Mouse (Mus musculus) liver, embryonic 15.5 days (tissue): ENCODE data around the gene Cd81. TPM values are rescaled to one million over a fixed set of nuclear protein-coding genes. Genes with fewer than 3 reads are reported as not detected.

Source experiments
- ATAC-seq: fragments of 200-750 bp; cut with Nextera tagmentation; 2 replicates; pipeline ENCODE4 v1.8.0; 2017; ENCODE audit warnings: moderate number of reproducible peaks, mild to moderate bottlenecking, moderate library complexity; ENCODE audit not compliant: insufficient read depth
- H3K27ac ChIP-seq: fragments of 300-500 bp; sonication (generic); replicated peaks from 2 replicates; pipeline ENCODE4 v1.5.1; 2015; ENCODE audit warnings: mild to moderate bottlenecking, inconsistent platforms
- H3K27me3 ChIP-seq: fragments of 300-500 bp; sonication (generic); 2 replicates; pipeline ENCODE4 v1.6.1; 2015; ENCODE audit warnings: mild to moderate bottlenecking, inconsistent platforms
- H3K36me3 ChIP-seq: fragments of 300-500 bp; sonication (generic); replicated peaks from 2 replicates; pipeline ENCODE4 v1.6.1; 2015; ENCODE audit warnings: moderate library complexity, mild to moderate bottlenecking, inconsistent platforms
- H3K4me1 ChIP-seq: fragments of 300-500 bp; sonication (generic); replicated peaks from 2 replicates; pipeline ENCODE4 v1.6.1; 2015; ENCODE audit warnings: inconsistent platforms
- H3K4me2 ChIP-seq: fragments of 300-500 bp; sonication (generic); 2 replicates; pipeline ENCODE4 v1.6.1; 2015; ENCODE audit warnings: moderate library complexity, mild to moderate bottlenecking, inconsistent platforms
- H3K4me3 ChIP-seq: fragments of 300-500 bp; sonication (generic); replicated peaks from 2 replicates; pipeline ENCODE4 v1.5.1; 2015; ENCODE audit warnings: mild to moderate bottlenecking, inconsistent platforms
- H3K9ac ChIP-seq: fragments of 300-500 bp; sonication (generic); 2 replicates; pipeline ENCODE4 v1.6.1; 2015; ENCODE audit warnings: moderate library complexity, mild to moderate bottlenecking, inconsistent platforms
- H3K9me3 ChIP-seq: fragments of 300-500 bp; sonication (generic); replicated peaks from 2 replicates; pipeline ENCODE4 v1.6.1; 2016; ENCODE audit warnings: inconsistent platforms
- WGBS: fragments of 180-500 bp; shearing (Covaris S2); methylation state at CpG from one replicate; pipeline ENCODE4 v1.1.7; 2015; ENCODE audit warnings: mixed read lengths; ENCODE audit not compliant: insufficient replicate concordance; 5-methylcytosine and 5-hydroxymethylcytosine counted together
- polyA plus RNA-seq: library from polyadenylated mRNA; unstranded; fragments of >200 nt; fragmentation: Nextera tagmentation; extraction: Ambion mirVana; gene quantifications from 2 replicates; pipeline ENCODE4 v1.2.1, GENCODE M21; 2015

The Cd81 gene
- polyA plus RNA-seq, 1 experiment from 2014 or later: 132 TPM

DNA sequence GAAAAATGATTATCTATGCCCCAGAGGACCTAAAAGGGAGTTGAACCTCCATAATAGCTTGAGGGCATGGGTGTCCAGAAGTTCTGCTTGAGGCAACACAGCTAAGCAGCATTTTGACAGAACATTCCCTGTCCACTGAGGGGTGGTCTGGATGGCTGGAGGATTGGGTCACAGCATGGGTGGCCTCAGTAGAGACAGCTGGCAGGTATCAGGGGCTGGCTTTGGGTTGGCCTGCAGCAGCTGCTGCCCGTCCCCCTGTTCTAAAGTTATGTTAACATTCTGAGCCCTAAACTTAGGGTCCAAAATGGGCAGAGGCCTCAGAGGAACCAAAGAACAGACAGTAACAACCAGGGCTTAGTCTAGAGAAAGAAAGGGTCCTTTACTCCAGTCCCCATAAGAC is 41.3 kb upstream of the Cd81 start:
- no peak overlapping the region for H3K9ac ChIP-seq
- H3K27me3 ChIP-seq: no peaks in the 10 kb centered on the region
- 71% methylated on average over 1 of the region's 1 CpGs for WGBS
- H3K4me2 ChIP-seq: no peak overlapping the region
- H3K27ac ChIP-seq: peak overlapping the region; percentile 2; the same call in 1 of the 2 replicates
- peaks cover 62% of the 10 kb centered on the region for H3K4me1 ChIP-seq
- H3K36me3 ChIP-seq: peaks cover 38% of the 10 kb centered on the region
- no peak overlapping the region for H3K4me3 ChIP-seq
- H3K9me3 ChIP-seq: no peaks in the 10 kb centered on the region
- no peak for ATAC-seq

GRCm38 (mm10) chr7:143012230-143012875 is 40.2 kb upstream of the Cd81 start:
- no peak overlapping the region for H3K4me3 ChIP-seq
- peaks cover 65% of the 10 kb centered on the region for H3K4me1 ChIP-seq
- H3K4me2 ChIP-seq: no peak overlapping the region
- H3K27me3 ChIP-seq: no peaks in the 10 kb centered on the region
- H3K9me3 ChIP-seq: no peaks in the 10 kb centered on the region
- H3K27ac ChIP-seq: peak overlapping the region; percentile 25; the same call in 1 of the 2 replicates
- peaks cover 32% of the 10 kb centered on the region for H3K36me3 ChIP-seq
- WGBS: 71% methylated on average over 5 of the region's 5 CpGs
- ATAC-seq: no peak
- H3K9ac ChIP-seq: no peak overlapping the region

GRCm38 (mm10) chr7:143013420-143014178 is 38.9 kb upstream of the Cd81 start:
- peaks cover 55% of the 10 kb centered on the region for H3K4me1 ChIP-seq
- ATAC-seq: no peak
- H3K4me3 ChIP-seq: no peak overlapping the region
- H3K9me3 ChIP-seq: no peaks in the 10 kb centered on the region
- WGBS: 58% methylated on average over 8 of the region's 8 CpGs
- no peaks in the 10 kb centered on the region for H3K27me3 ChIP-seq
- no peak overlapping the region for H3K4me2 ChIP-seq
- no peak overlapping the region for H3K9ac ChIP-seq
- peaks cover 21% of the 10 kb centered on the region for H3K36me3 ChIP-seq
- no peak overlapping the region for H3K27ac ChIP-seq

DNA sequence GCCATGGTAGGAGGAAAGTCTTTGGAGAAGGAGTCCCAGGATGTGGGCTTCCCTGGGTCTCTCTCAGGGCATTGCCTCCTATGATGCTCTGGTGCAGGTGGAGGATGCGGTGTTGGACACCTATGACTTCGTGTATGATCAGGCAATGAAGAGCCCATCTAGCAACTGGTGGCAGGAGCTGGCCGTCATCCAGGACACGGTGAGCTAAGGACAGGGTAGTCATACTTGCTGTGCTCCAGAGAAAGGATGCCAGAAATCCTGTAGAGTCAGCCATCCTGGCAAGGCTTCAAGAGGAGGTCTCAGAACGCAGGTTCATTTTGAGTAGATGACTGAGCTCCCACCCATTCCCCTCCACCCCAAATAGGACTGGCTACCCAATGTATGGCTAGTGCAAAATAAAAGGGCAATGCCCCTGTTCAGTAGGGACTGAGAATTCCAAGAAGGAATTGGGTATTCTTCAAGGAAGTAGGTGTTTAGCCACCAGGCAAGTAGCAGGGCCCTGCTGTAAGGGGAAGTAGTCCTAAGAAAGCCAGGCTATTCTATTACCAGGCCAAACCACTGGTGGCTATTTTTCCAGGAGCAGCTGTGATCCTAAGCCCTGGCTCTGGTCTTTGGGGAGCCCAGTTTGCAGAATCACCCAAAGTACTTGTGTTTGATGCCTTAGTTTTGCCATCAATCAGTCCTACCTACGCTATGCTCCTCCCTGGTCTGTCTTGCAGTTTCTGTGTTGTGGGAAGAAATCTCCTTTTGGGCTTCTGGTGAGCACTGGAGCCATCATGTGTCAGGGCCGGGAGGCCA is 37.5 kb upstream of the Cd81 start:
- no peak overlapping the region for H3K27ac ChIP-seq
- WGBS: 79% methylated on average over 7 of the region's 7 CpGs
- H3K27me3 ChIP-seq: no peaks in the 10 kb centered on the region
- no peak overlapping the region for H3K4me2 ChIP-seq
- H3K4me1 ChIP-seq: peaks cover 40% of the 10 kb centered on the region; the same call in 1 of the 2 replicates
- no peak overlapping the region for H3K9ac ChIP-seq
- H3K9me3 ChIP-seq: no peaks in the 10 kb centered on the region
- H3K4me3 ChIP-seq: no peak overlapping the region
- ATAC-seq: no peak
- peaks cover 8% of the 10 kb centered on the region; the same call in 1 of the 2 replicates for H3K36me3 ChIP-seq

DNA sequence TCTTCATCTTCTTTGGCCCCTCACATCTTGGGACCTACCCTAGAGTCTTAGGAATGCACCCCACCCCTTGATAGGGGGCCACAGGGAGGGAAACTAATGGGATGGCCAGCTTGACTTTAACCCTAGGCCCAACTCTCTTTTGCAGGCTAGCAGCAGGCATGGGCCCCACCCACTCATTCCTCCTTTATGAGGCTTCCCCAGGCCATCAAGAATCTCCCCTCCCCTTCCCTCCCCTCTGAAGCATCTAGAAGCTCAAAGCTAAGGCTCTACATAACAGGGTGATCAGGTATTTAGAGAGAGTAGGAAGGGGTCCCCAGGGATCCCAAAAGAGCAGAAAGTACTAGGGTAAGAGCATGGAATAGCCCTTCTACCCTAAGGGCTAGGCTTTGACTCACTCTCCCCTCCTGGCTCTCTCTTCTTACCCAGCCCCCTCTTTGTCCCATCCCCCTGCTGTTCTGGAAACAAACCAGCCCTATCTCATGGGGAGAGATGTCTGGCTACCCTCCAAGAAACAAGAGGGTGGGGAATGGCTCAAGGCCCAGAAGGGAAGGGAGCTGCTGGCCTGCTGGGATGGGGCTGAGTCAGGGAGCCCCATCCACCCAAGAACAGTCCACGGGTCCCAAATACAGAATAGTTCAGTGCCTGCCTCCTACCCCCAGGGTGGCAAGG is 36.6 kb upstream of the Cd81 start:
- no peaks in the 10 kb centered on the region for H3K9me3 ChIP-seq
- peaks cover 32% of the 10 kb centered on the region for H3K4me1 ChIP-seq
- no peak overlapping the region for H3K27ac ChIP-seq
- peaks cover under 1% of the 10 kb centered on the region; the same call in 1 of the 2 replicates for H3K36me3 ChIP-seq
- 21% methylated on average over 1 of the region's 1 CpGs for WGBS
- ATAC-seq: no peak; the same call in 1 of the 2 replicates
- no peaks in the 10 kb centered on the region for H3K27me3 ChIP-seq
- H3K9ac ChIP-seq: no peak overlapping the region
- H3K4me2 ChIP-seq: no peak overlapping the region
- no peak overlapping the region for H3K4me3 ChIP-seq

DNA sequence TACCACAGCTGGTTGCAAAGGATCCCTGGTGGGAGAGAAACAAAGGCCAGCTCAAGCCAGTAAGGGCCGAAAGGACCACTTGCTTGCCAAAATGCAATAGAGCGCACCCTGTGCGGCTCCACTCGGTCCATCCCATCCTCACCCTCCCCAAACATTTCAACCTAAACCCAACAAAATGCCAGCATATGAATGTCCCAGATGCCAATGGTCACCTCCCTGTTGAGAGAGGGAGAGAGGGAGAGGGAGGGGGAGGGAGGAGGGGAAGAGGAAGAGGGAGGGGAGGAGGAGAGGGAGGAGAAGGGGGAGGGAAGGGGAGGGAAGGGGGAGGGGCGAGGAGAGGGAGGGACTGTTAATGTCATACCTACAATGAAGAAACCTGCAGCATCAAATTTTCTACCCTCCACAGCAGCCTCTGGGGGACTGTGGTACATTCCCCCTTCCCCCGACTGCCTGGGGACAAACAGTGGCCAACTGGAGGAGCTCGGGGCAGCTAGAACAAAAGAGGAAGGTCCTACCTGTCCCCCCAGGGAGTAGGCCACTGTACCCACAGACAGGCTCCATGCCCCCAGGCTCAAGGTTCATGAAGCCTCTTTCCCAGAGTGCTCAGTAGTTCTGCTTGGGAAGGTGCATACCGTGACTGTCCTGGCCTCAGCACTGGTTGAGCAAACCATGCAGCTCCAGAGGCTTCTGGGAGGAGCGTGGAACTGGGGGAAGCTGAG is 36.0 kb upstream of the Cd81 start:
- peak; percentile 8; the same call in 1 of the 2 replicates for ATAC-seq
- no peaks in the 10 kb centered on the region for H3K9me3 ChIP-seq
- peaks cover 30% of the 10 kb centered on the region for H3K4me1 ChIP-seq
- no peaks in the 10 kb centered on the region for H3K36me3 ChIP-seq
- H3K27ac ChIP-seq: no peak overlapping the region
- H3K9ac ChIP-seq: no peak overlapping the region
- H3K4me2 ChIP-seq: no peak overlapping the region
- 70% methylated on average over 9 of the region's 9 CpGs for WGBS
- H3K27me3 ChIP-seq: no peaks in the 10 kb centered on the region
- H3K4me3 ChIP-seq: no peak overlapping the region

- no peak overlapping the region for H3K4me2 ChIP-seq
- H3K27me3 ChIP-seq: no peaks in the 10 kb centered on the region
- no peak for ATAC-seq
- H3K4me3 ChIP-seq: no peak overlapping the region
- no peaks in the 10 kb centered on the region for H3K9me3 ChIP-seq
- H3K36me3 ChIP-seq: no peaks in the 10 kb centered on the region
- H3K4me1 ChIP-seq: peaks cover 33% of the 10 kb centered on the region
- H3K27ac ChIP-seq: no peak overlapping the region
- 70% methylated on average over 4 of the region's 4 CpGs for whole genome bisulfite sequencing
- no peak overlapping the region for H3K9ac ChIP-seq
Measured at GRCm38 (mm10) chr7:143017181-143017580, 35.4 kb upstream of the Cd81 start.

DNA sequence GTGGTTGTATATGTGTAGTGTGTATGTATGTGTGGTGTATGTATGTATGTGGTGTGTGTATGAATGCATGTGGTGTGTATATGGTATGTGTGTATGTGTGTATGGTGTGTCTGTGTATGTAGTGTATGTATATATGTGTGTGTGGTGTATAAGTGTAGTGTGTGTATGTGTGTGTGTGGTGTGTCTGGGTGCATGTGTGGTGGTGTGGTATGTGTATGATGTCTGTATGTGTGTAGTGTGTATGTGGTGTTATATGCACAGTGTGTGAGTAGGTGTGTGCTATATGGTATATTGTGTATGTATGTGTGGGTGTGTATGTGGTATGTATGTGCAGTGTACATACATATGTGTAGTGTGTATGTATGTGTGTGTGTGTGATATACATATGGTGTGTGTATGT is 32.5 kb upstream of the Cd81 start:
- no peaks in the 10 kb centered on the region for H3K9me3 ChIP-seq
- H3K36me3 ChIP-seq: no peaks in the 10 kb centered on the region
- H3K4me2 ChIP-seq: no peak overlapping the region
- H3K9ac ChIP-seq: no peak overlapping the region
- ATAC-seq: no peak
- H3K27me3 ChIP-seq: no peaks in the 10 kb centered on the region
- no peak overlapping the region for H3K4me3 ChIP-seq
- peaks cover 26% of the 10 kb centered on the region for H3K4me1 ChIP-seq
- H3K27ac ChIP-seq: no peak overlapping the region

GRCm38 (mm10) chr7:143020764-143021163 is 31.8 kb upstream of the Cd81 start:
- H3K36me3 ChIP-seq: no peaks in the 10 kb centered on the region
- no peaks in the 10 kb centered on the region for H3K9me3 ChIP-seq
- H3K9ac ChIP-seq: no peak overlapping the region
- H3K4me2 ChIP-seq: no peak overlapping the region
- H3K4me1 ChIP-seq: peaks cover 19% of the 10 kb centered on the region
- no peak overlapping the region for H3K27ac ChIP-seq
- 74% methylated on average over 3 of the region's 3 CpGs for WGBS
- no peak for ATAC-seq
- no peak overlapping the region for H3K4me3 ChIP-seq
- no peaks in the 10 kb centered on the region for H3K27me3 ChIP-seq

DNA sequence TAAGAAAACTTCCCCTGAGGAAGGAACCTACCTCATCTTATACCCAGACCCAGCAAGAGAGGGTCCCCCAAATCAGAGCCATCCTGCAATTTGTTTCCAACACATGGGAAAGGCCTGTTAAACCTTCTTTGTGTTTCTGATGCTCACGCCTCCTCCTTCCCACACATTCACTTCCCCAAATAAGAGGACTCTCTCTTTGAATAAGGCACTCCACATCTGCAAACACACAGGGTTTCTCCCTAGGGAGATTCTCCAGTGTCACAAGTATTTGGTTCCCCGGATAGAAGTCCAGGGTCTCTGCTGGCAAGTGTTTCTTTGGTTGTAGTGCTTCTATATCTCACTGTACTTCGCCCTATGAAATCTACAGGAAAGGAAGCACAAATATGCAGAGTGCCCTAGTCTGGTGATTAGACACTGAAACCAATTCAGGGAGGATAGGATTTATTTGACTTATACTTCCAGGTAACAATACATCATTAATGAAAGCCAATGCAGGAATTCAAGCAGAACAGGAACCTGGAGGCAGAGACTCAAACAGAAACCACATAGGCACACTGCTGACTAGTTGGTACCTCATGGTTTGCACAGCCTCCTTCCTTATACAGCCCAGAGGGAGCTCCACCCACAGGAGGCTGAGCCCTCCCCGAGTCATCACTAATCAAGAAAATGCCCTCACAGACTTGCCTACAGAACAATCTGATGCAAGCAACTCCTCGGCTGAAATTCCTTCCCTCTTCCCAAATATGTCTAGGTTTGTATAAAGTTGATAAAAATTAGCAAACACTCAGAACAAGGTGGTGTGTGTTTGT is 31.0 kb upstream of the Cd81 start:
- ATAC-seq: no peak
- H3K4me3 ChIP-seq: no peak overlapping the region

More for the DNA sequence above, 31.0 kb upstream of the Cd81 start:
- Histone ChIP-seq H3K9me3 (no peaks in the 10 kb centered on the region), H3K9ac (no peak overlapping the region), H3K4me1 (peaks cover 12% of the 10 kb centered on the region), H3K27me3 (no peaks in the 10 kb centered on the region), H3K27ac (no peak overlapping the region), H3K36me3 (no peaks in the 10 kb centered on the region), H3K4me2 (no peak overlapping the region)
- WGBS: 40% methylated on average over 5 of the region's 5 CpGs
